Mouse (Mus musculus): ENCODE results near the gene Vmn2r30. TPM values are rescaled to one million over a fixed set of nuclear protein-coding genes. Genes with fewer than 3 reads are reported as not detected.
"Not testable (repeated sequence)": the region's sequence is repeated elsewhere in the genome, so short reads cannot be mapped to it uniquely, and the experiment has no call there.

Gene Vmn2r30
- 0.13 TPM in 1 of 2 replicates, not detected in the other for total RNA-seq (2017)

DNA sequence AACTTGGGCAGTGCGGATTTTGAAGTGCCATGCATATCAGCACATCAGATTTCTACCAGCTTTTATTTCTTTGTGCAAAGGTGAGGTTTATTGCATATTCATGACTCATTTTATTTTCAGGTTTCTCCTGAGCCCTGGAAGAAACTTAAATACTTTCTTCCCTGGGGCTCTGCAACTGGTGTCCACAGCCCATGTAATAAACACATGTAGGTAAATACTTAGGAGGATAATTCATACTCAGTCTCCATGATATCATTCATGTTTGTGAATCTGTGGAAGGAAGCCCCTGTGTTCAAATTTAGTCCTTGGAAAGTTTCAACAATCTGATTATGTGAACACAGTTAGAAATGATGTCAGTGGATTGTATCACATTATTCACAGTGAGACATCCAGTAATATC is at the start of gene Vmn2r30:
Vmn2r30 (minus strand) TSS at position 101 of the 400 bp plus-strand sequence.
- ATAC-seq (replicated peaks in 1 of 2; ENCODE audit: insufficient read depth in 1 of 2, low FRiP score in 2 of 2, low TSS enrichment in 1 of 2, low read depth in 1 of 2, poor library complexity in 2 of 2, severe bottlenecking in 2 of 2), result not testable (repeated sequence)

DNA sequence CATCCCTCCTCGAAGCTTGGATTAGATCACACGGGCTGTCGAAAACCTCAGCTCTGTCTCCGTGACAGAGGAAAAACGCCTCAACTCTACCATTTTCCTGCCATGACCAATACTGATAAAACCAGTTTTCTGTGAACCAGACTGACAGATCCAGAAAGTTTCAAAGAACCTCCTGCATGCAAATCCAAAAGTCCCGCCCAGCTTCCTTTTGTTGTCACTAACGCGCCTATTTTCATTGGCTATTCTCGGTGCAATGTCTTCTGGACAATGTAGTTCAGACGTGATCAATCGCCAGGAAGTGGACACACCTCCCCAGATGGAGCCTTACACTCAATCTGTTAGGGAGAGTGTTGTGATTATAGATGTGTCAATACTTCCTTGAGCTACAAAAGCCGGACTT is 37.0 kb upstream of the Vmn2r30 start, which contains the start of gene Gm45783:
Gm45783 (minus strand) TSS at position 143 of the 400 bp plus-strand sequence.
- not testable (repeated sequence) for ATAC-seq (replicated peaks in 1 of 2; ENCODE audit: insufficient read depth in 1 of 2, low FRiP score in 2 of 2, low TSS enrichment in 1 of 2, low read depth in 1 of 2, poor library complexity in 2 of 2, severe bottlenecking in 2 of 2)

DNA sequence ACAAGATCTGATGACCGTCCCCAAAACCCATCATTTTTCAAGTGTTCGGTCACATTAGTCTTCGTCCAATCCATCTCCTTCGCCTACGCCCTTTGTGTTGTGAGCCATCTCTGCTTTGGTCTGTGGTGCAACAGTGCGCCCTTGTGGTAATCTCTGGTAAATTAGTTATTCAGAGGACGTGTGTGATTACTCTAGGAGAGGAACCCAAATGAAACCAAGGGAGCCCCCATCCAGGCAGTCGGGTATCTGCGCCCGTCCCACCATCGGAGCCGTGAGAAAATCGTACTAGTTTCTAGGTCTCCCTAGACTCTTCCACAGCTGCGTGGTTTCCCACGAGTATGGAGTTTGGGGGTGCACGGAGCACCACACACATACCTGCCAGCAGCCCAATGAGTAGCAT is 41.8 kb downstream of the Vmn2r30 start:
- peak; percentile 38 to 39 for ATAC-seq (replicated peaks in 1 of 2; ENCODE audit: insufficient read depth in 1 of 2, low FRiP score in 2 of 2, low TSS enrichment in 1 of 2, low read depth in 1 of 2, poor library complexity in 2 of 2, severe bottlenecking in 2 of 2)

DNA sequence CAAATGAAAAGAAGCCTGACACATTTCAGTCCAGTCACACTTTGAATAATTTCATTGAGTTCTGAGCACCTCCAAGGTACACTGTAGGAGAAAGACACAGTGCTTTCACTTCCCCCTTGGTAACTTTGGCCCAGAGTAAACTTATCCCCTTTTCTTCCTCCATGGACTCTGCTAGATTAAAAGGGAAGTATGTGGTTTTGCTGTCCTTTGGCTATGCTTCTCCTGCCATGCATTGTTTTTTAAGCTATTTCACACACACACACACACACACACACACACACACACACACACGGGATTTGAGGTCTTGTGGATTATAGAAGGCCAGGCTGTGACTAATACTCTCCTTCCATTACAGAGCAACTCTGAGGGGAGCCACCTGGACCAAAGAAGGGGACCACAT is 56.0 kb downstream of the Vmn2r30 start:
- ATAC-seq (replicated peaks in 1 of 2; ENCODE audit: insufficient read depth in 1 of 2, low FRiP score in 2 of 2, low TSS enrichment in 1 of 2, low read depth in 1 of 2, poor library complexity in 2 of 2, severe bottlenecking in 2 of 2), result peak; percentile 59 to 83

DNA sequence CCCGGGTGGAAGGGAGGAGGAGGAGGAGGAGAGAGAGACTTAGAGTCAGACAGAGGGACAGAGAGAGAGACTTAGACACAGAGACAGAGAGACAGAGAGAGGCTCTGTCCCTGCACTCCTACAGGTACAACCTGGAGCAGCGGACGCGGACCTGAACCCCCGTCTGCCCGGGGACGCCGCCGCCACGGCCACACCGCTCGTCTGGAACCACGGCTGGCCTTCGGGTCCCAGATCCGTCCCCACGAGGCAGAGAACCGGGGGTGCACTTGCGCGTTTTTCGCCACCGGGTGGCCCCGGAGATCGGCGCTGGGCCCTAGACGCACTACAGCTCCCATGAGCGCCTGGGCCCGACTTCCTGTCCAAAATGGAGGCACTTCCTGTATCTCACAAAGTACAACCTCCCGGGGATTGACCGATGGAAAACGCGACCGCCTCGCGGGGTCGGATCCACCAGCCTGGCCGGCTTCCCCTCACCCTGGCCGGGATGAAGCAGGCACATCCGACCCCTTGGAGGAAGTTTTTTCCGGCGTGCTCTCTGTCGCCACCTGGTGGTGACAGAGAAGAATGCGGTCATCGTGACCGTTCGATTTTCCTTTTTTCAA is 59.3 kb downstream of the Vmn2r30 start, which contains the start of gene Gm45844:
Gm45844 (minus strand) TSS at position 324 of the 602 bp plus-strand sequence.
- ATAC-seq (replicated peaks in 1 of 2; ENCODE audit: insufficient read depth in 1 of 2, low FRiP score in 2 of 2, low TSS enrichment in 1 of 2, low read depth in 1 of 2, poor library complexity in 2 of 2, severe bottlenecking in 2 of 2), result peak; percentile 99

DNA sequence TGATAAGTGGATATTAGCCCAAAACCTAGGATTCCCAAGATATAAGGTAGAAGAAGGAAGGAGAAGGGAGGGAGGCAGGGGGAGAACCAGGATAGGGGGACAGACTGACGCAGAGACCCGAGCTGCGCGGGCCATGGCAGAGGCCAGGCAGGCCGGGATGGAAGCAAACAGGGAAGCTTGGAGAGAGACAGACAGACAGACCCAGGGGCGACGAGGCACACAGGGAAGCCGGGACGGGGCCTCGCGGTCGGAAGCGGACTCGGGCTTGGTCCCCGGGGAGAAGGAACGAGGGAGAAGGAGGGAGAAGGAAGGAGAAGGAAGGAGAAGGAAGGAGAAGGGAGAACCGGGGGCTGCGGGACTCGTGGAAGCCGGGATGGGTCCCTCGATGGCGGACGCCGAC is 59.9 kb downstream of the Vmn2r30 start:
- ATAC-seq (replicated peaks in 1 of 2; ENCODE audit: insufficient read depth in 1 of 2, low FRiP score in 2 of 2, low TSS enrichment in 1 of 2, low read depth in 1 of 2, poor library complexity in 2 of 2, severe bottlenecking in 2 of 2), result peak; percentile 0 to 18; a peak in 1 of 4 replicates

Other genes with a start within 250 kb of the Vmn2r30 start
- gene Zfp954, start 216.1 kb downstream of the Vmn2r30 start, total RNA-seq (2017), result 10.4 and 23.2 TPM in 2 replicates
- 5.4 and 7.6 TPM in 2 replicates for gene Zfp773, start 200.9 kb downstream of the Vmn2r30 start, total RNA-seq (2017)
- 2.5 and 5.8 TPM in 2 replicates for gene Zfp418, start 166.3 kb downstream of the Vmn2r30 start, total RNA-seq (2017)
- gene Zfp772, start 127.6 kb downstream of the Vmn2r30 start, total RNA-seq (2017), result 3.6 and 4.1 TPM in 2 replicates
- 2.8 TPM in 1 of 2 replicates, not detected in the other for gene Vmn2r29, start 90.3 kb downstream of the Vmn2r30 start, total RNA-seq (2017)
- 1.3 and 2.3 TPM in 2 replicates for gene Gm45844, start 59.3 kb downstream of the Vmn2r30 start, total RNA-seq (2017)
- gene Clcn4, start 36.8 kb downstream of the Vmn2r30 start, total RNA-seq (2017), result 33.7 and 44.8 TPM in 2 replicates
- not detected in 2 replicates for gene Gm45783, start 37.0 kb upstream of the Vmn2r30 start, total RNA-seq (2017)
- not detected in 2 replicates for gene Vmn2r31, start 62.1 kb upstream of the Vmn2r30 start, total RNA-seq (2017)
- gene Vmn2r32, start 142.4 kb upstream of the Vmn2r30 start, total RNA-seq (2017), result not detected in 2 replicates
- gene Vmn2r33, start 229.2 kb upstream of the Vmn2r30 start, total RNA-seq (2017), result not detected in 2 replicates

Measured in hematopoietic stem cell, adult 5-6 weeks (primary cell).